Mouse (Mus musculus): ENCODE results near the gene Cactin.

Gene Cactin

GRCm38 (mm10) chr10:81365073-81365472 is 44.2 kb downstream of the Cactin start:
- DNase-seq (ENCODE audit: low spot score), result no peak

- DNase-seq (ENCODE audit: low spot score), result no peak
These were observed 45.0 kb downstream of the Cactin start, which contains the start of gene 4930404N11Rik for GRCm38 (mm10) chr10:81365672-81366476. TSS of gene 4930404N11Rik (minus strand) at chr10:81365816.

GRCm38 (mm10) chr10:81366477-81367206 is 45.7 kb downstream of the Cactin start:
- no peak for DNase-seq (ENCODE audit: low spot score)

GRCm38 (mm10) chr10:81367207-81367495 is 46.2 kb downstream of the Cactin start:
- no peak for DNase-seq (ENCODE audit: low spot score)

GRCm38 (mm10) chr10:81375322-81375721 is 54.4 kb downstream of the Cactin start:
- DNase-seq (ENCODE audit: low spot score), result no peak

Measured in urinary bladder, postnatal 14 days (tissue).